Mouse (Mus musculus): ENCODE data around the gene Slc5a2. TPM values are rescaled to one million over a fixed set of nuclear protein-coding genes. Genes with fewer than 3 reads are reported as not detected.

Slc5a2 gene
- polyA plus RNA-seq, 1 experiment from 2014 or later = not detected

Small RNA genes lying within 50 kb of the gene (microRNA-seq; reads per million reads assigned to microRNA genes)
- gene Mir3103 (ENCODE audit: borderline number of aligned reads) = not detected

Other genes starting within 250 kb of the Slc5a2 start
- gene Itgam, start 203.0 kb upstream of the Slc5a2 start, polyA plus RNA-seq (2015; fragmentation: Nextera tagmentation; extraction: Ambion mirVana) = 1.2 and 1.4 TPM in 2 replicates
- not detected in 2 replicates for gene Gm49368, start 203.0 kb upstream of the Slc5a2 start, polyA plus RNA-seq (2015; fragmentation: Nextera tagmentation; extraction: Ambion mirVana)
- 1.5 and 1.6 TPM in 2 replicates for gene Itgax, start 136.1 kb upstream of the Slc5a2 start, polyA plus RNA-seq (2015; fragmentation: Nextera tagmentation; extraction: Ambion mirVana)
- 1.7 and 1.9 TPM in 2 replicates for gene Itgad, start 111.3 kb upstream of the Slc5a2 start, polyA plus RNA-seq (2015; fragmentation: Nextera tagmentation; extraction: Ambion mirVana)
- 3.0 and 4.0 TPM in 2 replicates for gene Cox6a2, start 59.3 kb upstream of the Slc5a2 start, polyA plus RNA-seq (2015; fragmentation: Nextera tagmentation; extraction: Ambion mirVana)
- 16.2 and 16.6 TPM in 2 replicates for gene Armc5, start 28.3 kb upstream of the Slc5a2 start, polyA plus RNA-seq (2015; fragmentation: Nextera tagmentation; extraction: Ambion mirVana)
- 4.8 and 5.5 TPM in 2 replicates for gene 9130023H24Rik, start 27.6 kb upstream of the Slc5a2 start, polyA plus RNA-seq (2015; fragmentation: Nextera tagmentation; extraction: Ambion mirVana)
- 12.7 and 13.9 TPM in 2 replicates for gene Tgfb1i1, start 18.8 kb upstream of the Slc5a2 start, polyA plus RNA-seq (2015; fragmentation: Nextera tagmentation; extraction: Ambion mirVana)
- 9.0 and 10.0 TPM in 2 replicates for gene BC017158, start 32.5 kb downstream of the Slc5a2 start, polyA plus RNA-seq (2015; fragmentation: Nextera tagmentation; extraction: Ambion mirVana)
- gene Rgs10, start 153.1 kb downstream of the Slc5a2 start, polyA plus RNA-seq (2015; fragmentation: Nextera tagmentation; extraction: Ambion mirVana) = 243 and 265 TPM in 2 replicates
- 26.9 and 27.6 TPM in 2 replicates for gene Tial1, start 196.1 kb downstream of the Slc5a2 start, polyA plus RNA-seq (2015; fragmentation: Nextera tagmentation; extraction: Ambion mirVana)

All from thymus, postnatal 0 days (tissue).